Mouse (Mus musculus) E14TG2a.4 (cell line): ENCODE measurements around the gene Matn4.
A peak's percentile ranks its signal among the peaks of the same experiment; 100 is the strongest.

ENCODE experiments used
- H3K27me3 ChIP-seq: 2 replicates; pipeline ENCODE4 v1.6.1; 2014; ENCODE audit warnings: low read length, control low read depth; ENCODE audit not compliant: insufficient read depth
- H3K36me3 ChIP-seq: 2 replicates; pipeline ENCODE4 v1.6.1; 2014; ENCODE audit warnings: low read length, control low read depth; ENCODE audit not compliant: insufficient read depth
- H3K4me1 ChIP-seq: replicated peaks from 2 replicates; pipeline ENCODE4 v1.6.1; 2014; ENCODE audit warnings: low read depth, low read length, control low read depth
- H3K4me3 ChIP-seq: replicated peaks from 2 replicates; pipeline ENCODE4 v1.5.1; 2014; ENCODE audit warnings: mild to moderate bottlenecking, low read length
- H3K9me3 ChIP-seq: 2 replicates; pipeline ENCODE4 v1.6.1; 2014; ENCODE audit warnings: low read length, control low read depth
- CTCF ChIP-seq: conservative IDR thresholded peaks from 2 replicates; pipeline ENCODE4 v1.5.1; 2014; ENCODE audit warnings: low read length
- NANOG ChIP-seq: IDR thresholded peaks from 2 replicates; pipeline ENCODE4 v1.6.1; 2014; ENCODE audit warnings: borderline replicate concordance, low read length, mixed read lengths
- POU5F1 ChIP-seq: IDR thresholded peaks from 2 replicates; pipeline ENCODE4 v1.6.1; 2014; ENCODE audit warnings: low read length, borderline replicate concordance

Matn4 gene

GRCm38 (mm10) chr2:164405060-164405459 lies at the start of gene Matn4:
Matn4 (minus strand) TSS chr2:164405160.
- Histone ChIP-seq H3K9me3 (no peaks in the 10 kb centered on the region), H3K4me1 (peaks cover 42% of the 10 kb centered on the region), H3K4me3 (peak within 1 kb of the TSS; percentile 66), H3K27me3 (peaks cover 98% of the 10 kb centered on the region), H3K36me3 (no peaks in the 10 kb centered on the region)
- TF ChIP-seq POU5F1 (no peak), NANOG (no peak), CTCF (no peak)

- TF ChIP-seq POU5F1 (no peak), CTCF (no peak), NANOG (no peak)
- Histone ChIP-seq H3K9me3 (0 out of 2 replicates have a peak, but pooled peaks cover 3% of the 10 kb centered on the region), H3K4me3 (no peak overlapping the region), H3K4me1 (peaks cover 81% of the 10 kb centered on the region), H3K36me3 (no peaks in the 10 kb centered on the region), H3K27me3 (peaks cover 10% of the 10 kb centered on the region; the same call in 1 of the 2 replicates)
These were observed 49.0 kb upstream of the Matn4 start for GRCm38 (mm10) chr2:164453887-164454500.

GRCm38 (mm10) chr2:164453047-164453757 lies 48.2 kb upstream of the Matn4 start:
- Histone ChIP-seq H3K4me1 (peaks cover 74% of the 10 kb centered on the region), H3K27me3 (peaks cover 13% of the 10 kb centered on the region; the same call in 1 of the 2 replicates), H3K4me3 (no peak overlapping the region), H3K36me3 (no peaks in the 10 kb centered on the region), H3K9me3 (0 out of 2 replicates have a peak, but pooled peaks cover 3% of the 10 kb centered on the region)
- TF ChIP-seq POU5F1 = no peak
- TF ChIP-seq NANOG = no peak
- no peak for TF ChIP-seq CTCF

DNA sequence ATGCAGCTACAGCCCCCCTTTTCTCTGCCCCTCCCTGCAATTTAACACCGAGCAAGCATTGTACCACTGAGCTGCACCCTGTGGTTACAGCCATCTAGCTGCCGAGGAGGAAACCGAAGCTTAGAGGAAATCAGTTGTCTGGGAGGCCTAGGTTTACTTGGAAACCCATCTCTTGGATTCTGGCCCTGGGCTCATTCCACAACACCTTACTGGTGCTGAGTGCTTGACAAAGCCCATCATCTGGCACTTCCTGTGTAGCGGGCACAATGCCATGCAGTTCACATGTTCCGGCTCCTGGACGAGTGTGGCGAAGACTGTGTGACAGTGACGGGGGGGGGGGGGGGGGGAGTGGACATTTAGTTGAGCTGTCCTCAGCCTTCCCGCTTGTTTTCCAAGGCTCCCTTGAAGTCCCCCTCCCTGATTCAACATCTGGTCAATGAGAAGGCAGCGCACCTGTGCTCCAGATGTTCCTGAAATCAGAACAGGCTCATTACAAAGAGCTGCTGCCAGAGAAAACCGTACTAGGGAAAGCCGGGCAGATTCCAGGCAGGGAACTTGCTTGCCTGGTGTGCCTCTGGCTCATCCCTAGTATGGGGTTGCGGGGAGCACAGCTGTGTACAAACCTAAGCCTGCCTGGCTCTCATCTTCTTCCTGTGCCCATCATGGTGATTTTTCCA lies 47.2 kb upstream of the Matn4 start:
- Histone ChIP-seq H3K9me3 (0 out of 2 replicates have a peak, but pooled peaks cover 3% of the 10 kb centered on the region), H3K4me3 (0 out of 2 replicates have a peak overlapping the region, but pooled peaks have one; percentile 10), H3K27me3 (peaks cover 13% of the 10 kb centered on the region; the same call in 1 of the 2 replicates), H3K4me1 (peaks cover 66% of the 10 kb centered on the region), H3K36me3 (no peaks in the 10 kb centered on the region)
- TF ChIP-seq NANOG (peak; percentile 3; the same call in 1 of the 2 replicates), CTCF (no peak)

DNA sequence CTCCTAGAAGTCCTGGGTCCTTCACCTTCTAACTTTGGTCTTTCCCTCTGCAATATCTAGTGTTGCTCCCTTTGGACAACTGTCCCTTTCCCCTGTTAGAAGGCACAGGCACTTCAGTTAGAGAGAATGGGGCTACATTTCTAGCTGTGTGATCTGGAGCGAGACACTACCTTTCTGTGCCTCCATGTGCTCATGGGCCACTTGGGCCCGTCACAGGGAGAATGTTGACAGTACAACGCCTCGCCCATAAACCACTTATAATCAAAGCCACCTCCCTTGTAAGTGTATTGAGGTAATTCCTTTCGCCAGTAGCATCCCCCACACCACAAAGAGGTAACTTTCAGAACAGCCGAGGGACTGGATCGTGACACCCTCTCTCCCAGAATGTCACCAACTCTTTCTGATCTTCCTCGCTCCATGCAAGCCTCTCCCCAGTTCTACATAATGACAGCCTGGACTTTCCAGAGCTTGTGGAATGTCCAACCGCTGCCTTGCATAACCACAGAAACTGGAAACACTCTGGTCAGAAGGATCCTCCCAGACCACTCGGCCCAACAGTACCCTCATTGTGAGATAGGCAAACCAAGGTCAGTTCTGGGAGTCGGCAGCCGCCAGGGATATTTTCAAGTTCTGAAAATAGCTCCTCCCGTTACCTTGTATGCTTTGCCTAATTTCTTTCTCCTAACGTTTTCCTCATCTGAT lies 44.5 kb upstream of the Matn4 start:
- Histone ChIP-seq H3K4me3 (no peak overlapping the region), H3K36me3 (no peaks in the 10 kb centered on the region), H3K27me3 (peaks cover 14% of the 10 kb centered on the region; the same call in 1 of the 2 replicates), H3K4me1 (peaks cover 52% of the 10 kb centered on the region), H3K9me3 (0 out of 2 replicates have a peak, but pooled peaks cover 3% of the 10 kb centered on the region)
- TF ChIP-seq NANOG = no peak
- TF ChIP-seq POU5F1 = no peak
- TF ChIP-seq CTCF = no peak

GRCm38 (mm10) chr2:164448921-164449320 lies 44.0 kb upstream of the Matn4 start:
- Histone ChIP-seq H3K9me3 (0 out of 2 replicates have a peak, but pooled peaks cover 3% of the 10 kb centered on the region), H3K36me3 (no peaks in the 10 kb centered on the region), H3K4me3 (no peak overlapping the region), H3K27me3 (peaks cover 19% of the 10 kb centered on the region; the same call in 1 of the 2 replicates), H3K4me1 (peaks cover 52% of the 10 kb centered on the region)
- no peak for TF ChIP-seq NANOG

DNA sequence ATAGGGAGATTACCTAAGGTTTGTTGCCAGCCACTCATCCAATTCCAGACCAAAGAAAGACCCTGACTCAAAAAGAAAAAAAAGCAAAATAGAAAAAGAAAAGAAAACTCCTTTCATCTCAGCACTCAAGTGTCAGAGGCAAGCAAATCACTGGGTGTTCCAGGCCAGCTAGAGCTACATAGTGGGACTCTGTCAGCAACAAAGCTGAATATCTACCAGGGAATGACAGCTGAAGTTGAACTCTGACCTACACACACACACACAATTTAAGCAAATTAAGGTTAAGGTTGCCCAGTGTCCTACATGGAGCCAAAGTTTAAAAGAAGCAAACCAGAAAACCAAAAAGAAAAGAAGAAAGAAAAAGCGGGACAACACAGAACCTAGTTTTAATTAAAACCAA lies 43.2 kb upstream of the Matn4 start:
- Histone ChIP-seq H3K4me1 (peaks cover 52% of the 10 kb centered on the region), H3K27me3 (peaks cover 22% of the 10 kb centered on the region), H3K9me3 (0 out of 2 replicates have a peak, but pooled peaks cover 3% of the 10 kb centered on the region), H3K4me3 (no peak overlapping the region), H3K36me3 (no peaks in the 10 kb centered on the region)
- TF ChIP-seq CTCF (no peak), NANOG (no peak), POU5F1 (no peak)

DNA sequence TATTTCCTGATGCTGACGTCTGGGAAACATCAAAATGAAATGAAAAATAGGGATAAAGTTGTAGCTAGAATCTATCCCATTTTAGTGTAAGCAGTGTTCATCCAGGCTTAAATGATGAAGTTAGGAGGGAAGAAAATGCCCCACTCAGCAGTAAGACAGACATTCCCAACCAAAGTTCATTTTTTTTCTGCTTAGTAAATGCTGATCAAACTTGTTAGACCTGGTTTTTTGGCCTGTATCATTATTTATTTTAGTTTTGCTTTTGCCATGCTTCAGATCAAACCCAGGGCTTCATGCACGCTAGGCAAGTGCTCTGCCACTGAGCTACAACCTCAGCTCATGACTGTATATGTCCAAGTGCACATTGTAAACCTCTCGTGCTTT lies 41.1 kb upstream of the Matn4 start:
- Histone ChIP-seq H3K27me3 (peaks cover 38% of the 10 kb centered on the region), H3K4me3 (no peak overlapping the region), H3K4me1 (peaks cover 49% of the 10 kb centered on the region), H3K36me3 (0 out of 2 replicates have a peak, but pooled peaks cover 3% of the 10 kb centered on the region), H3K9me3 (0 out of 2 replicates have a peak, but pooled peaks cover 3% of the 10 kb centered on the region)
- no peak for TF ChIP-seq NANOG
- no peak for TF ChIP-seq CTCF
- TF ChIP-seq POU5F1 = no peak
